Mouse (Mus musculus): ENCODE measurements around the gene Krtap16-3.
A peak's percentile ranks its signal among the peaks of the same experiment; 100 is the strongest.

Krtap16-3 gene

DNA sequence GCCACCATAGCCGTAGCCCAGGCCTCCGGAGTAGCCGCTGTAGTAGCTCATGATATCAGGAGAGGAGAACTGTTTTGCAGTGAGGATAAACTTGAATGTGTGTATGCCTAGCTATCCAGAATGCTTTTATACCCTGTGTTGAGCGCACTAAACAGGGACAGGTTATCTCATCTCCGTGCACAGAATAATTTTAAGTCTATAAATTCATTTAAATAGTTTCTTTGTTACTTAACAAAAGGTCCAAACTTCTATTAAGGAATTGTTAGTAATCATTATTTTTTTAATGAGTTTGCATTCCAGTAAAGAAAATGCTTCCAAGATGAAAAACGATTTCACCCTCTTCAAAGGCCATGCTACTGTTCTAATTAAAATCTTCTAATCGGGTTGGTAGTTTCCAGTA is at the start of gene Krtap16-3:
Gene Krtap16-3, minus strand, starts transcription at position 101 of the 400 bp plus-strand sequence.
- no peak for DNase-seq

DNA sequence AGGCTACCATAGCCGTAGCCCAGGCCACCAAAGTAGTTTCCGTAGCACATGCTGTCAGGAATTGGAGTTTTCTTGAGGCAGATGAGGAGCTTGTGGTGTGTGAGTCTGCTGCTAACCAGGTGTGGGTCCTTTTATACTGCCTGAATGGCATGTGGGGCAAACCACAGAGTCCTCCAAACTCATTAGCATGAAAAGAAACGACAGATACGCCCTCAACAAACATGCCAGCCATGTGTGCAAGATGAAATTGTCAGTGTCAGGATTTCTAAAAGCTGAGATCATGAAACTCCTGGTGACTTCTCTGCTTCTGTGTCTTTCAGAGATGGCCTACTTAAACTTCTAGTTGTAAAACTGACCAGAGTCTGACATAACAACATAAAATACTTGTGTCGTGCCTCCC is 48.0 kb upstream of the Krtap16-3 start, which contains the start of gene Krtap22-2:
Gene Krtap22-2, minus strand, starts transcription at position 101 of the 400 bp plus-strand sequence.
- no peak for DNase-seq

DNA sequence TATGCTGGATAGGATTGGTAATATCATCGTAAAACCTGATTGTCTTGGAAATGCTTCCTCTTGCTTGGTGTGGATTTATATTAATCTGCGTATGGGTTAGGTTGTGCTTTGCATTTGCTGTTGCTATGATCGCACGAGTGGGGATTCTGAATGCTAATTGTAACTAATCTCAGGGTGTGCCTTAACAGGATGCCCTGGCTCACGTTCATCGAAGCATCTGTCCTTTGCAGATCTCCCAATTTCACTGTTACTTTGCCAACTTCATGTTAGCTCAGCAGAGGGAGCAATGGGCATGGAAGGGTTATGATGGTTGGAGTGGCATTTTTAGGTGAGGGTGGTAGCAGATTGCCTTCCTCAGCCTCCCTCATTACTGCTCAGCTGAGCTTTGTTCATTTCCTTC is 21.6 kb downstream of the Krtap16-3 start:
- DNase-seq = no peak

DNA sequence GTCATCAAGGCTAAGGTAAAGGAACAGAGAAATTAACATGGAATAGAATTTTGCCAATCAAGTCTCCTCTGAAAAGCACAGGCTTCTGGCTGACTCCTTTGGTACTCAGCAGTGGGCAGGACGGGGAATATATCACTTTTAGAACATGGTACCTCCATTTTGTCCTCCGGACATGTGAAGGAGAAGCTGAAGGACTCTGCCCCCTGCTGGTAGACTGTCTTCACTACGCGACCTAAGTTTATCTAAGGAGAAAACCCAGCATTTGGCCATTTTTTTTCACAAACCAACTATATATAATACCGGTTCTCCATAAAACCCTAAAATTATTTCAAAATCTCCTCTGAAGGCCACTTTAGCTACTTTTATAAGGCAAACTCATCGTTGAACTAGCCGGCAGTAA is 24.4 kb downstream of the Krtap16-3 start:
- DNase-seq = peak in 1 of 2 experiments; percentile 38

DNA sequence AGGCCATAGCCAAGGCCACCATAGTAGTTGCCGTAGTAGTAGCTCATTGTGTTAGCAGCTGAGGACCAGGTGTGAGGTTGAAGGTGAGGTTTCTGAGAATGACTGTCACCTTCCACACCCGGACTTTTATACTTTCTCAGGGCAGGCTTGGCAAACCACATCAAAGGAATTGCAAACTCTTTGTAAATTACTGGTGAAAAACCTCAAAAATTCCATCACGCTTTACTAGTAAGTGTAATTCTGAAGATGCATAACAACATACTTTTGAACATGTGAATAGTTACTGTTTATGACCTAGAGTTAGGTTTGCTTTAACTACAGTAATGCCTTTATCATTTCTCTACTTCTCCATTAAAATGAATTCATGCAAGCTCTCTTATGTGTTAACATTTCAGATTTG is 30.5 kb downstream of the Krtap16-3 start, which contains the start of gene Krtap19-9b:
Gene Krtap19-9b, minus strand, starts transcription at position 101 of the 400 bp plus-strand sequence.
- DNase-seq = no peak

Measured in kidney, postnatal 36 days (tissue).